Mouse (Mus musculus): Measurements from ENCODE around the gene Atl2.

Gene Atl2

GRCm38 (mm10) chr17:79898156-79898746, 2.3 kb upstream of the Atl2 start:
- DNase-seq (ENCODE audit: low read depth, low spot score): no peak

GRCm38 (mm10) chr17:79897666-79898065, 1.7 kb upstream of the Atl2 start:
- no peak for DNase-seq (ENCODE audit: low read depth, low spot score)

GRCm38 (mm10) chr17:79894971-79895882, 696 bp downstream of the Atl2 start:
- no peak for DNase-seq (ENCODE audit: low read depth, low spot score)

- no peak for DNase-seq (ENCODE audit: low read depth, low spot score)
Observed at GRCm38 (mm10) chr17:79894054-79894453, 1.9 kb downstream of the Atl2 start.

- DNase-seq (ENCODE audit: low read depth, low spot score): no peak
Observed at GRCm38 (mm10) chr17:79891944-79892343, 4.0 kb downstream of the Atl2 start.

GRCm38 (mm10) chr17:79887926-79888325, 8.0 kb downstream of the Atl2 start:
- no peak for DNase-seq (ENCODE audit: low read depth, low spot score)

- DNase-seq (ENCODE audit: low read depth, low spot score): no peak
Observed at GRCm38 (mm10) chr17:79883198-79883597, 12.7 kb downstream of the Atl2 start.

GRCm38 (mm10) chr17:79865027-79865426, 30.9 kb downstream of the Atl2 start:
- DNase-seq (ENCODE audit: low read depth, low spot score): no peak

- no peak for DNase-seq (ENCODE audit: low read depth, low spot score)
Observed at GRCm38 (mm10) chr17:79864503-79864902, 31.4 kb downstream of the Atl2 start.

GRCm38 (mm10) chr17:79862038-79862437, 33.9 kb downstream of the Atl2 start:
- no peak for DNase-seq (ENCODE audit: low read depth, low spot score)

- no peak for DNase-seq (ENCODE audit: low read depth, low spot score)
Observed at GRCm38 (mm10) chr17:79855533-79855932, 40.4 kb downstream of the Atl2 start.

GRCm38 (mm10) chr17:79848385-79848784, 47.5 kb downstream of the Atl2 start:
- no peak for DNase-seq (ENCODE audit: low read depth, low spot score)

GRCm38 (mm10) chr17:79846182-79846581, 49.7 kb downstream of the Atl2 start:
- DNase-seq (ENCODE audit: low read depth, low spot score): no peak

- DNase-seq (ENCODE audit: low read depth, low spot score): no peak
Observed at GRCm38 (mm10) chr17:79845695-79846094, 50.2 kb downstream of the Atl2 start.

GRCm38 (mm10) chr17:79840254-79841238, 55.4 kb downstream of the Atl2 start:
- DNase-seq (ENCODE audit: low read depth, low spot score): no peak

- no peak for DNase-seq (ENCODE audit: low read depth, low spot score)
Observed at GRCm38 (mm10) chr17:79836978-79837377, 58.9 kb downstream of the Atl2 start.

- DNase-seq (ENCODE audit: low read depth, low spot score): no peak
Observed at GRCm38 (mm10) chr17:79835714-79836373, 60.1 kb downstream of the Atl2 start.

GRCm38 (mm10) chr17:79832284-79832683, 63.6 kb downstream of the Atl2 start:
- no peak for DNase-seq (ENCODE audit: low read depth, low spot score)

GRCm38 (mm10) chr17:79826482-79827034, 69.4 kb downstream of the Atl2 start:
- no peak for DNase-seq (ENCODE audit: low read depth, low spot score)

GRCm38 (mm10) chr17:79825241-79826030, 70.5 kb downstream of the Atl2 start:
- DNase-seq (ENCODE audit: low read depth, low spot score): no peak

Data from c-Kit-negative CD71-positive TER-119-positive erythroid progenitor cells, embryonic 14.5 days (primary cell).